Mouse (Mus musculus): ENCODE results near the gene Olfr1051.
"Not testable (repeated sequence)": the region's sequence is repeated elsewhere in the genome, so short reads cannot be mapped to it uniquely, and the experiment has no call there.

Olfr1051 gene

GRCm38 (mm10) chr2:86278988-86279387 is at the start of gene Olfr1051:
Gene Olfr1051 (minus strand): TSS chr2:86279088.
- not testable (repeated sequence) for DNase-seq

- DNase-seq: no peak
These were observed 36.3 kb upstream of the Olfr1051 start, which contains the start of gene Olfr1053 for GRCm38 (mm10) chr2:86315184-86315583. Gene Olfr1053 (minus strand): TSS chr2:86315284.

- no peak for DNase-seq
These were observed 13.3 kb upstream of the Olfr1051 start, which contains the start of gene Olfr1052 for GRCm38 (mm10) chr2:86292155-86292554. Gene Olfr1052 (plus strand): TSS chr2:86292455.

GRCm38 (mm10) chr2:86258228-86258627 is 20.7 kb downstream of the Olfr1051 start, which contains the start of gene Olfr1049:
Gene Olfr1049 (minus strand): TSS chr2:86258328.
- DNase-seq: not testable (repeated sequence)

GRCm38 (mm10) chr2:86240189-86240588 is 38.7 kb downstream of the Olfr1051 start, which contains the start of gene Olfr1048:
Gene Olfr1048 (minus strand): TSS chr2:86240289.
- no peak for DNase-seq

- DNase-seq: no peak
These were observed 47.6 kb downstream of the Olfr1051 start, which contains the start of gene Olfr1047 for GRCm38 (mm10) chr2:86231301-86231700. Gene Olfr1047 (minus strand): TSS chr2:86231401.

All from kidney, adult 11 months (tissue).